Mouse (Mus musculus) limb, embryonic 15.5 days (tissue): Measurements from ENCODE around the gene Stk24. TPM values are rescaled to one million over a fixed set of nuclear protein-coding genes. Genes with fewer than 3 reads are reported as not detected.

ENCODE experiments used
- ATAC-seq: fragments of 200-750 bp; cut with Nextera tagmentation; 2 replicates; pipeline ENCODE4 v1.8.0; 2017; ENCODE audit warnings: low read depth, moderate TSS enrichment; ENCODE audit not compliant: insufficient number of reproducible peaks, low FRiP score, low TSS enrichment
- H3K27ac ChIP-seq: fragments of 300-500 bp; sonication (generic); 2 replicates; pipeline ENCODE4 v1.5.1; 2015; ENCODE audit warnings: moderate library complexity, mild to moderate bottlenecking, inconsistent platforms
- H3K27me3 ChIP-seq: fragments of 300-500 bp; sonication (generic); 2 replicates; pipeline ENCODE4 v1.6.1; 2015; ENCODE audit warnings: inconsistent platforms
- H3K36me3 ChIP-seq: fragments of 300-500 bp; sonication (generic); 2 replicates; pipeline ENCODE4 v1.6.1; 2015; ENCODE audit warnings: inconsistent platforms
- H3K4me1 ChIP-seq: fragments of 300-500 bp; sonication (generic); 2 replicates; pipeline ENCODE4 v1.6.1; 2015; ENCODE audit warnings: inconsistent platforms
- H3K4me2 ChIP-seq: fragments of 300-500 bp; sonication (generic); 2 replicates; pipeline ENCODE4 v1.6.1; 2015; ENCODE audit warnings: mild to moderate bottlenecking, inconsistent platforms
- H3K4me3 ChIP-seq: fragments of 300-500 bp; sonication (generic); 2 replicates; pipeline ENCODE4 v1.5.1; 2015; ENCODE audit warnings: mild to moderate bottlenecking, inconsistent platforms
- H3K9ac ChIP-seq: fragments of 300-500 bp; sonication (generic); 2 replicates; pipeline ENCODE4 v1.6.1; 2015; ENCODE audit warnings: inconsistent platforms
- H3K9me3 ChIP-seq: fragments of 300-500 bp; sonication (generic); 2 replicates; pipeline ENCODE4 v1.6.1; 2016; ENCODE audit warnings: inconsistent platforms
- WGBS: fragments of 180-500 bp; shearing (Covaris S2); methylation state at CpG from one replicate; pipeline ENCODE4 v1.1.7; 2015; 5-methylcytosine and 5-hydroxymethylcytosine counted together
- polyA plus RNA-seq: library from polyadenylated mRNA; unstranded; fragments of >200 nt; fragmentation: Nextera tagmentation; extraction: Ambion mirVana; gene quantifications from 2 replicates; pipeline ENCODE4 v1.2.1, GENCODE M21; 2015

Stk24 gene
- polyA plus RNA-seq, 1 experiment from 2014 or later, result 42.0 TPM

- H3K9ac ChIP-seq, result no peak overlapping the region
- ATAC-seq, result no peak
- no peaks in the 10 kb centered on the region for H3K9me3 ChIP-seq
- no peak overlapping the region for H3K27ac ChIP-seq
- 85% methylated on average over 10 of the region's 10 CpGs for WGBS
- H3K4me2 ChIP-seq, result no peak overlapping the region
- H3K27me3 ChIP-seq, result no peaks in the 10 kb centered on the region
- H3K36me3 ChIP-seq, result no peaks in the 10 kb centered on the region
- H3K4me3 ChIP-seq, result no peak overlapping the region
- H3K4me1 ChIP-seq, result peaks cover 51% of the 10 kb centered on the region
These were observed 32.7 kb downstream of the Stk24 start for GRCm38 (mm10) chr14:121347134-121347533.

DNA sequence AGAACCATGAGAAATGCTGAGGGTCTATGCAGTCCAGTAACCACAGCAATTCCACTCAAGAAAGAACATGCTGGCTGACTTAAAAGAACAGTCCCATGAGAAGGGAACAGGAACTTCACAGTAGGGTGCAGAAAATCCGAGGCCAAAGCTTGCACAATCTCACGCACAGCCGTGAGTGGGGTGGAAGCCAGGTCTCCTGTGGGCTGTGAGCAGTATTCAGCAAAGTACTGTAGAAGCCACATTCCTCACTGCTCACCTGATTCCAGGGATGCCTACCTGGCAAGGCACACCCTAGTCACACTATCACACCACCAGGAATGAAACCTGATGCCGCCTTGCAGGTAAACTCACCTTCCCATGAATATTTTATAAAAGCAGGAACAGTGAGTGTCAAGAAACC lies 33.2 kb downstream of the Stk24 start:
- Histone ChIP-seq H3K27me3 (no peaks in the 10 kb centered on the region), H3K36me3 (no peaks in the 10 kb centered on the region), H3K4me1 (peaks cover 48% of the 10 kb centered on the region), H3K27ac (no peak overlapping the region), H3K4me2 (no peak overlapping the region), H3K9me3 (no peaks in the 10 kb centered on the region), H3K4me3 (no peak overlapping the region), H3K9ac (no peak overlapping the region)
- 60% methylated on average over 4 of the region's 4 CpGs for WGBS
- no peak for ATAC-seq

GRCm38 (mm10) chr14:121346053-121346452 lies 33.8 kb downstream of the Stk24 start:
- no peaks in the 10 kb centered on the region for H3K36me3 ChIP-seq
- no peak overlapping the region for H3K4me3 ChIP-seq
- no peak overlapping the region for H3K4me2 ChIP-seq
- no peaks in the 10 kb centered on the region for H3K9me3 ChIP-seq
- no peak for ATAC-seq
- peaks cover 50% of the 10 kb centered on the region for H3K4me1 ChIP-seq
- 86% methylated on average over 4 of the region's 4 CpGs for whole genome bisulfite sequencing
- no peaks in the 10 kb centered on the region for H3K27me3 ChIP-seq
- no peak overlapping the region for H3K27ac ChIP-seq
- no peak overlapping the region for H3K9ac ChIP-seq

DNA sequence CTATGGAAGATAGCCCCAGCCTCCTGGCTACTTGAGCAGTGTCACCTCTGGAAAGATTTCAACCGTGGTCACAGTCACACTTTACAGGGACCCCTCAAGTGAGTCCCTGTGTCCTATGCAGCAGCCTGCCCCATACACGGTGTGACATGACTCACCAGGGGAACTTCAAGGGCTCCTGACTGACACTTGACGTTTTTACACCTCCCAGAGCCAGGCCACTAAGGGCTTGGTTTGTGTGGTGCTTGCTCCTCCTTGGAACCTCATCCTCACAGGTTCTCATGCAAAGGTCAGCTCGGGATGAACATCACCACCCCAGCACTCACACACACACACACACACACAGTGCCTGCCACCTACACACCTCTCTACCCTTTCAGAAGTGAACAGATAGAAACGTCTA lies 34.9 kb downstream of the Stk24 start:
- peaks cover 58% of the 10 kb centered on the region for H3K4me1 ChIP-seq
- H3K27ac ChIP-seq, result peak overlapping the region; percentile 47; the same call in 1 of the 2 replicates
- H3K9me3 ChIP-seq, result no peaks in the 10 kb centered on the region
- H3K36me3 ChIP-seq, result no peaks in the 10 kb centered on the region
- H3K4me2 ChIP-seq, result no peak overlapping the region
- WGBS, result 46% methylated on average over 5 of the region's 5 CpGs
- no peak for ATAC-seq
- no peak overlapping the region for H3K9ac ChIP-seq
- no peak overlapping the region for H3K4me3 ChIP-seq
- H3K27me3 ChIP-seq, result no peaks in the 10 kb centered on the region

DNA sequence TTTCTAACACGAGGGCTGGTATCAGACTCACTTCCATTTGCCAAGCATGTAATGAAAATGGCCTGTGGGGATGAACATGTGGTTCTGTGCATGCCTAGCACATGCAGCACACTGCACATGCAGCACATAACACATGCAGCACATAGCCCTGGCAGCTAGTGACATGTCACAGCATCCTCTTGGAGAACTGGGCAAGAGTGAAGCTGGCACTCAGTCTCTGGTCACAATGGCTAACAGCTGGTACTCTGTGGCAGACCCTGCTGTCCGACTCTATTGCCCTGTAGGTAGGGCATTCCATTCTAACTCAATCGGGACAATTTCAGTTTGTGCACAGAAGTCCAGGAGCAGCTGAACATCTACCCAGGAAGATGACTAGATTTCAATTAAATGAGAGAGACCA lies 36.9 kb downstream of the Stk24 start:
- no peaks in the 10 kb centered on the region for H3K27me3 ChIP-seq
- WGBS, result 85% methylated on average over 3 of the region's 3 CpGs
- no peaks in the 10 kb centered on the region for H3K36me3 ChIP-seq
- H3K4me2 ChIP-seq, result no peak overlapping the region
- H3K4me1 ChIP-seq, result peaks cover 53% of the 10 kb centered on the region
- H3K27ac ChIP-seq, result no peak overlapping the region
- no peak for ATAC-seq
- H3K9ac ChIP-seq, result no peak overlapping the region
- no peak overlapping the region for H3K4me3 ChIP-seq
- no peaks in the 10 kb centered on the region for H3K9me3 ChIP-seq

GRCm38 (mm10) chr14:121339951-121340401 lies 39.8 kb downstream of the Stk24 start:
- Histone ChIP-seq H3K9me3 (no peaks in the 10 kb centered on the region), H3K27me3 (no peaks in the 10 kb centered on the region), H3K4me1 (peaks cover 34% of the 10 kb centered on the region), H3K4me2 (no peak overlapping the region), H3K27ac (peak overlapping the region; percentile 68), H3K36me3 (peaks cover 22% of the 10 kb centered on the region), H3K9ac (no peak overlapping the region), H3K4me3 (no peak overlapping the region)
- ATAC-seq, result 0 out of 2 replicates have a peak, but pooled peaks have one; percentile 20
- WGBS, result 43% methylated on average over 8 of the region's 8 CpGs

GRCm38 (mm10) chr14:121338819-121339573 lies 40.8 kb downstream of the Stk24 start:
- H3K4me1 ChIP-seq, result peaks cover 31% of the 10 kb centered on the region
- no peak overlapping the region for H3K4me3 ChIP-seq
- no peaks in the 10 kb centered on the region for H3K27me3 ChIP-seq
- H3K9me3 ChIP-seq, result no peaks in the 10 kb centered on the region
- H3K27ac ChIP-seq, result 0 out of 2 replicates have a peak overlapping the region, but pooled peaks have one; percentile 6
- H3K36me3 ChIP-seq, result peaks cover 29% of the 10 kb centered on the region
- ATAC-seq, result 0 out of 2 replicates have a peak, but pooled peaks have one; percentile 38
- WGBS, result 74% methylated on average over 18 of the region's 18 CpGs
- H3K4me2 ChIP-seq, result no peak overlapping the region
- no peak overlapping the region for H3K9ac ChIP-seq

GRCm38 (mm10) chr14:121330090-121330408 lies 49.8 kb downstream of the Stk24 start:
- Histone ChIP-seq H3K27ac (no peak overlapping the region), H3K4me3 (no peak overlapping the region), H3K9ac (no peak overlapping the region), H3K4me2 (no peak overlapping the region), H3K4me1 (peaks cover 17% of the 10 kb centered on the region), H3K27me3 (no peaks in the 10 kb centered on the region), H3K36me3 (0 out of 2 replicates have a peak, but pooled peaks cover 8% of the 10 kb centered on the region), H3K9me3 (no peaks in the 10 kb centered on the region)
- WGBS, result 82% methylated on average over 3 of the region's 3 CpGs
- ATAC-seq, result no peak

DNA sequence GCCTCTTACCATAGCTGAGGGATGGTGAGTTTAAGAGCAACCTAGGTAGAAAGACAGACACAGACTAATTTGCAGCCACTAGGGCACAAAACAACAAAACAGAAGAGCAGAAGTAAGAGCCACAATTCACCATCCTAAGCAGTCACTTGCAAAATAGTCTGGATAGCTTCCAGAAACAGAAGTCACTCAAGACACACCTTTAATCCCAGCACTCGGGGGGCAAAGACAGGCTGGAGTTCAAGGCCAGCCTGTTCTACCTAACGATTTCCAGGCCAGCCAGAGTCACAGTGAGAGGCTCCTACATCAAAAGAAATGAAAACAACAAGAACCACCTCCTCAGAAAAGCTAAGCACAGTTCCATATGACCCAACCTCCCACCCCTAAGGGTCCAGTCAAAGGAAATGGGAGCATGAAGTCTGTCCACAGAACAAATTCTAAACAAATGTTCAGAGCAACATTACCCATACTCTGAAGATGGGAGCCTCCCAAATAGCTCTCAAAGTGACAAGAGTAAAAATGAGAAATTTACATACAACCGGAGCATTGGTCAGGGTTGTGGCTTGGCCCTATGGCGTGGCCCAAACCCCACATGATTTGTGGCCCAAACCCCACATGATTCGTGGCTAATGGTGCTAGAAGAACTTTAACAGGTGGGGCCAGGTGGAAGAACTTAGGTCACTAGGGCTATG lies 50.3 kb downstream of the Stk24 start:
- WGBS, result 55% methylated on average over 5 of the region's 5 CpGs
- no peak overlapping the region for H3K4me2 ChIP-seq
- no peak for ATAC-seq
- no peak overlapping the region for H3K4me3 ChIP-seq
- H3K9me3 ChIP-seq, result no peaks in the 10 kb centered on the region
- 0 out of 2 replicates have a peak, but pooled peaks cover 3% of the 10 kb centered on the region for H3K36me3 ChIP-seq
- H3K4me1 ChIP-seq, result peaks cover 21% of the 10 kb centered on the region
- H3K27me3 ChIP-seq, result no peaks in the 10 kb centered on the region
- H3K27ac ChIP-seq, result no peak overlapping the region
- H3K9ac ChIP-seq, result no peak overlapping the region

- H3K4me1 ChIP-seq, result peaks cover 23% of the 10 kb centered on the region
- WGBS, result 68% methylated on average over 5 of the region's 5 CpGs
- H3K9me3 ChIP-seq, result no peaks in the 10 kb centered on the region
- no peak for ATAC-seq
- H3K27ac ChIP-seq, result no peak overlapping the region
- H3K27me3 ChIP-seq, result no peaks in the 10 kb centered on the region
- H3K4me3 ChIP-seq, result no peak overlapping the region
- H3K36me3 ChIP-seq, result no peaks in the 10 kb centered on the region
- no peak overlapping the region for H3K9ac ChIP-seq
- no peak overlapping the region for H3K4me2 ChIP-seq
These were observed 50.9 kb downstream of the Stk24 start for GRCm38 (mm10) chr14:121328878-121329277.

DNA sequence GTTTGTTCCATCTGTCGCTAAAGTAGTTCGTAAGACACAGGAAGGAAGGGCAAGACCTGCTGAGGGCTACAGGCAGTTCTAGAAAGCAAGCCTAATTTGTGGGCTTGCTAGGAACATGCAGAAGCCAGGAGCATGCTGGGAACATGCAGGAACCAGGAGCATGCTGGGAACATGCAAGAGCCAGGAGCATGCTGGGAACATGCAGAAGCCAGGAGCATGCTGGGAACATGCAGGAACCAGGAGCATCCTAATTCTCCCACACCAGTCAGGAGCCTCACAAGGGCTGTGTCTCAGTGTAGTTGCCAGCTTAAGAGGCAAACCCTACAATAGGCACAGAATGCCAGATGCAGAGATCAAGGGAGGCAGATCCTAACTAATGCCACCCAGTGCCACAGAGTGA lies 53.4 kb downstream of the Stk24 start:
- WGBS, result 81% methylated on average over 2 of the region's 2 CpGs
- H3K36me3 ChIP-seq, result no peaks in the 10 kb centered on the region
- ATAC-seq, result no peak
- H3K4me3 ChIP-seq, result no peak overlapping the region
- no peaks in the 10 kb centered on the region for H3K27me3 ChIP-seq
- H3K4me2 ChIP-seq, result no peak overlapping the region
- H3K9me3 ChIP-seq, result no peaks in the 10 kb centered on the region
- no peak overlapping the region for H3K27ac ChIP-seq
- no peak overlapping the region for H3K9ac ChIP-seq
- peaks cover 35% of the 10 kb centered on the region for H3K4me1 ChIP-seq

DNA sequence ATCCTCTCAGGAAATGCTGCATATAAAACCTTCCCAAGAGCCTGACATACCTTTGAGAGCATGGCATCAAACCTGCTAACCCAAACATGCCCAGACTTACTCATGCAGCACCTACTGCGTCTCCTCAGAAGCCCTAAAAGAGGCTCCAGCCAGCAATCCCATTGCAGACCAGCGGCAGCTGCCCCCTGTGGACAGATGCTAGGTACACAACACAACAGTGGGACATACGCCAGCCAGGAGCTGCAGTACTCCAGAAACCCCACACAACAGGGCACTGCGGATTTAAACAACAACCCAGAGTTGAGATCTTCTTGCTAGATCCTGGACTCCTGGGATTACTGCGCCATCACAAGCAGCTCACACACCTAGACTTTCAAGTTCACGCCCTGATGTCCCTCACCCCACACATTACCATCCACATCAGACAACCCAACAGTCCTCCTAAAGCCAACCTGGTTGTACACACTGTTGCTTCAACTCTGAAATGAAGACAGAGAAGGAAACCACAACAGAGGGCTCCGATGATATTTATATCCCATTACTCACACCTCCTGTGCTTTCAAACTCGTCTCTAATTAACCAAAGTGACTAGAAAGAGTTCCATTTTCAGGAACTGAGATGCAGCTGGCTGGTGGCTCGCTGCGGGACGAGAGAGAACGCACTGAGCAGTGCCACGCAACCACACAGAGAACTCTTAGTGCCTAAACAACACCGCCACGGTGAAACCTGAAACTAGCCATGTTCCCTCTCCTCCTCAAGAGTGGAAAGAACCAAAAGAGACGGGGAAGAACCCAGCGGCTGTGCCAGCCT lies 55.1 kb downstream of the Stk24 start:
- peaks cover 35% of the 10 kb centered on the region for H3K4me1 ChIP-seq
- no peak overlapping the region for H3K4me3 ChIP-seq
- no peaks in the 10 kb centered on the region for H3K27me3 ChIP-seq
- no peak overlapping the region for H3K4me2 ChIP-seq
- no peaks in the 10 kb centered on the region for H3K9me3 ChIP-seq
- ATAC-seq, result no peak
- H3K27ac ChIP-seq, result no peak overlapping the region
- H3K9ac ChIP-seq, result no peak overlapping the region
- 72% methylated on average over 17 of the region's 17 CpGs for WGBS
- H3K36me3 ChIP-seq, result no peaks in the 10 kb centered on the region
